In the genomic region with DNA sequence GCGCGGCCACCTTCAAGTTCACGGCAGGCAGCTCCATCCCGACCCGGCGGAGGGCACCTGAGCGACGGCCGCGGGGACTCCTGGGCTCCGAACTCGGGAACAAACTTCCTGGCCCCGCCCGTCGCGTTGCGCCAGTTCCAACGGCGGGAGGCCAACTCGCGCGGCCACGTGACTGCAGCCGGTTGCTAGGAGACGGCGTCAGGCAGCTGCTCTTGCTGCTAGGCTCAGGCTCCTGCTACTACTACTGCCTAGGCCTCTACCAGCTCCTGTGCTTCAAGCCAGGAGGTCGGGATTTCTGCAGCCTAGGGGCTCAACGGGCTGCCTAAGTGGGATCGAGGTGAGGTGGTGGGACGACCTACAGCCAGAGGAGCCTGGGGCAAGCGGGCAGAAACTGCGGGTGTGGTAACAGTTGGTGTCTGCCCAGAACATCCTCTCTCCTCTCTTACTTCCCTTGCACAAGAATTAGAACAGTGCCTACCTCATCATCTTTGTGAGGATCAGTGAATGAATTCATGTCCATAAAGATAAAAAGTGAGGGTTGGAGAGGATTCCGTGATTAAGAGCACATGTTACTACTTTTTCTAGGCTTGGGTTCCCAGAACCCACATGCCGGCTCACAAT, we compare ENCODE assay signal across 8 mouse cellular contexts. TPM values are rescaled to one million over a fixed set of nuclear protein-coding genes. Genes with fewer than 3 reads are reported as not detected.
DNase-seq lines count a peak whose midpoint lies in the region; ATAC-seq lines count a peak whose summit lies in the region.

A gene (minus strand): TSS at position 125 of the 621 bp plus-strand sequence.

- peak; percentile 90 for ATAC-seq in hindbrain, embryonic 15.5 days (ENCODE audit: low FRiP score, low read depth)

- H3K4me1 ChIP-seq in hindbrain, embryonic 15.5 days (replicated peaks): peaks cover 35% of the 10 kb centered on the region

- WGBS in hindbrain, embryonic 15.5 days: 3% methylated on average over 34 of the region's 34 CpGs
- 7% methylated on average over 34 of the region's 34 CpGs for WGBS in macrophage (ENCODE audit: missing documents)

- H3K4me3 ChIP-seq in hindbrain, embryonic 15.5 days: peak within 1 kb of the TSS; percentile 48
- H3K4me3 ChIP-seq in macrophage (ENCODE audit: inconsistent target): peak within 1 kb of the TSS; percentile 54

- peak within 1 kb of the TSS; percentile 75 for H3K27ac ChIP-seq in hindbrain, embryonic 15.5 days (replicated peaks)
- H3K27ac ChIP-seq in macrophage: peak within 1 kb of the TSS; percentile 33

- no peaks in the 10 kb centered on the region for H3K36me3 ChIP-seq in hindbrain, embryonic 15.5 days
- no peaks in the 10 kb centered on the region for H3K36me3 ChIP-seq in macrophage (ENCODE audit: inconsistent target)

- H3K9ac ChIP-seq in hindbrain, embryonic 15.5 days: peak within 1 kb of the TSS; percentile 50

- H3K27me3 ChIP-seq in hindbrain, embryonic 15.5 days: no peaks in the 10 kb centered on the region

- H3K79me2 ChIP-seq in macrophage (ENCODE audit: inconsistent target): peaks cover 16% of the 10 kb centered on the region; the same call in 1 of the 2 replicates

- DNase-seq in T-cell, adult 2 months (ENCODE audit: low spot score): peak; percentile 90
- DNase-seq in cerebellum, postnatal 36 days: peak; percentile 92 to 94
- DNase-seq in frontal cortex, postnatal 36 days (ENCODE audit: low spot score in 2 of 2): peak; percentile 91 to 93
- DNase-seq in left cerebral cortex, adult 18-20 months (ENCODE audit: low spot score in 2 of 2): peak; percentile 94 to 95
- DNase-seq in right cerebral cortex, adult 18-20 months: peak; percentile 95
- DNase-seq in urinary bladder, postnatal 10 days (ENCODE audit: low spot score): peak; percentile 87

- peak within 1 kb of the TSS; percentile 87 for H3K4me2 ChIP-seq in hindbrain, embryonic 15.5 days

- no peaks in the 10 kb centered on the region for H3K9me3 ChIP-seq in hindbrain, embryonic 15.5 days

RNA-seq across cellular contexts. Expression of the gene that starts here (rescaled TPM):
- polyA plus RNA-seq in hindbrain, embryonic 15.5 days (2015; fragmentation: Nextera tagmentation; extraction: Ambion mirVana): 6.0 and 6.8 TPM in 2 replicates
- 10 to 100 TPM in 1 of 2 experiments, 1 to 10 TPM in 1; 6.6 to 10.1 TPM for total RNA-seq in left cerebral cortex, adult 18-20 months (2021)
- total RNA-seq in macrophage (2018; cell fraction: chromatin; rRNA removed): 10 to 100 TPM in 23 of 26 experiments, 1 to 10 TPM in 3; 8.8 to 44.7 (median 18.2) TPM
- total RNA-seq in macrophage (2018; cell fraction: cytosol; rRNA removed): 10 to 100 TPM; 29.5 to 60.2 (median 39.2) TPM
- 10 to 100 TPM; 19.2 to 45.2 (median 31.9) TPM for total RNA-seq in macrophage (2018; cell fraction: nucleus; rRNA removed)
- 19.8 to 35.9 TPM (median 33.6 TPM) in 3 replicates for polyA plus RNA-seq in macrophage (2018)

Comparison
In these comparisons a context has a peak if more than half of its experiments do, and no peak if none do; other contexts are left out.
1. Peak in every context shown above with its lines: DNase-seq, ATAC-seq, H3K4me3 ChIP-seq and H3K27ac ChIP-seq.